In genomic region chr9:124439403-124439847, GRCm38 (mm10) we compare ENCODE assay signal across 8 mouse cellular contexts. TPM values are rescaled to one million over a fixed set of nuclear protein-coding genes. Genes with fewer than 3 reads are reported as not detected.
DNase-seq lines count a peak whose midpoint lies in the region; ATAC-seq and TF ChIP-seq lines count a peak whose summit lies in the region.
"Had no signal": no experiment of that assay in that cellular context is flagged by ENCODE, and none has a peak within 500 bp of the region (broad histone marks: within the 10 kb centered on the region; RNA-seq: fewer than 3 reads in every experiment).

No protein-coding gene starts in this region.

- 92% methylated on average over 13 of the region's 13 CpGs for WGBS in kidney, embryonic 15.5 days
- 91% methylated on average over 13 of the region's 13 CpGs for WGBS in lung, embryonic 15.5 days

- peaks cover 37% of the 10 kb centered on the region for H3K36me3 ChIP-seq in kidney, embryonic 15.5 days
- H3K36me3 ChIP-seq in lung, embryonic 15.5 days, result peaks cover 36% of the 10 kb centered on the region

- ATAC-seq in kidney, embryonic 15.5 days (replicated peaks; ENCODE audit: low FRiP score), result peak; percentile 72
- peak; percentile 63 for ATAC-seq in lung, embryonic 15.5 days (ENCODE audit: borderline replicate concordance, extremely low read depth, low FRiP score, low TSS enrichment)
- peak; percentile 24; the same call in 1 of the 2 replicates for ATAC-seq in neutrophil, adult 5-6 weeks (ENCODE audit: extremely low read depth, insufficient number of reproducible peaks, low FRiP score, poor library complexity, severe bottlenecking)

- H3K4me1 ChIP-seq in kidney, embryonic 15.5 days, result no peaks in the 10 kb centered on the region
- no peaks in the 10 kb centered on the region for H3K4me1 ChIP-seq in lung, embryonic 15.5 days

- DNase-seq in urinary bladder, postnatal 14 days (ENCODE audit: low spot score), result peak; percentile 31
- DNase-seq in urinary bladder, postnatal 25 days (ENCODE audit: low spot score), result no peak
- DNase-seq in adrenal gland, postnatal 4 days (ENCODE audit: low spot score in 2 of 2), result peak; percentile 4 to 20
- DNase-seq in gastrocnemius, adult 2 months, result peak; percentile 47

- intact Hi-C loops in gastrocnemius, adult 2 months (cut with DNase I), result no loop called here

- H3K27ac ChIP-seq in gastrocnemius, adult 2 months, result no peak overlapping the region
- H3K27ac ChIP-seq in kidney, embryonic 15.5 days, result no peak overlapping the region
- no peak overlapping the region for H3K27ac ChIP-seq in lung, embryonic 15.5 days

- no peak overlapping the region for H3K9ac ChIP-seq in kidney, embryonic 15.5 days
- H3K9ac ChIP-seq in lung, embryonic 15.5 days, result no peak overlapping the region

- H3K4me2 ChIP-seq in kidney, embryonic 15.5 days, result no peak overlapping the region
- no peak overlapping the region for H3K4me2 ChIP-seq in lung, embryonic 15.5 days

- peaks cover 30% of the 10 kb centered on the region for H3K9me3 ChIP-seq in kidney, embryonic 15.5 days (replicated peaks)
- H3K9me3 ChIP-seq in lung, embryonic 15.5 days, result peaks cover 25% of the 10 kb centered on the region

- H3K27me3 ChIP-seq in kidney, embryonic 15.5 days, result no peaks in the 10 kb centered on the region
- no peaks in the 10 kb centered on the region for H3K27me3 ChIP-seq in lung, embryonic 15.5 days

- no peak for TF ChIP-seq CTCF in gastrocnemius, adult 2 months (IDR thresholded peaks at IDR 0.05)

- no peak overlapping the region for H3K4me3 ChIP-seq in gastrocnemius, adult 2 months
- no peak overlapping the region for H3K4me3 ChIP-seq in kidney, embryonic 15.5 days (replicated peaks)
- H3K4me3 ChIP-seq in lung, embryonic 15.5 days, result no peak overlapping the region

RNA-seq across cellular contexts. Expression of gene Ppp2r3d, which starts 37.3 kb away (rescaled TPM):
- total RNA-seq in adrenal gland, postnatal 4 days (2021), result 100 to 1,000 TPM; 163 to 165 TPM
- 10 to 100 TPM; 29.8 to 36.0 TPM for total RNA-seq in gastrocnemius, adult 2 months (2021)
- 130 and 150 TPM in 2 replicates for polyA plus RNA-seq in kidney, embryonic 15.5 days (2015; fragmentation: Nextera tagmentation; extraction: Ambion mirVana)
- polyA plus RNA-seq in lung, embryonic 15.5 days (2015; fragmentation: Nextera tagmentation; extraction: Ambion mirVana), result 132 and 135 TPM in 2 replicates
- total RNA-seq in neutrophil, adult 5-6 weeks (2017), result 43.3 and 63.0 TPM in 2 replicates

RNA-seq across cellular contexts. Expression of gene Gm21836, which starts 54.2 kb away (rescaled TPM):
- total RNA-seq in adrenal gland, postnatal 4 days (2021), result not detected
- total RNA-seq in gastrocnemius, adult 2 months (2021), result not detected
- not detected in 2 replicates for polyA plus RNA-seq in kidney, embryonic 15.5 days (2015; fragmentation: Nextera tagmentation; extraction: Ambion mirVana)
- polyA plus RNA-seq in lung, embryonic 15.5 days (2015; fragmentation: Nextera tagmentation; extraction: Ambion mirVana), result not detected in 2 replicates
- total RNA-seq in neutrophil, adult 5-6 weeks (2017), result not detected in 2 replicates
- total RNA-seq: gastrocnemius, postnatal 36 days had no signal
